Comparison of ENCODE assay signal across 8 mouse cellular contexts in genomic region chr14:20389446-20390079, GRCm38 (mm10). TPM values are rescaled to one million over a fixed set of nuclear protein-coding genes. Genes with fewer than 3 reads are reported as not detected.
DNase-seq lines count a peak whose midpoint lies in the region; ATAC-seq lines count a peak whose summit lies in the region.

No protein-coding gene starts in this region.

- H3K4me1 ChIP-seq in kidney, embryonic 15.5 days = peaks cover 43% of the 10 kb centered on the region
- H3K4me1 ChIP-seq in embryonic facial prominence, embryonic 10.5 days = peaks cover 46% of the 10 kb centered on the region
- H3K4me1 ChIP-seq in hindbrain, embryonic 16.5 days (ENCODE audit: control insufficient read depth, insufficient read depth, low read depth, low read length) = peaks cover 35% of the 10 kb centered on the region
- peaks cover 21% of the 10 kb centered on the region for H3K4me1 ChIP-seq in midbrain, embryonic 14.5 days (ENCODE audit: control insufficient read depth, insufficient read depth, low read length)

- no peak overlapping the region for H3K27ac ChIP-seq in kidney, embryonic 15.5 days
- peak overlapping the region; percentile 91; the same call in 1 of the 2 replicates for H3K27ac ChIP-seq in embryonic facial prominence, embryonic 10.5 days (replicated peaks)
- H3K27ac ChIP-seq in hindbrain, embryonic 16.5 days (ENCODE audit: low read depth, low read length) = no peak overlapping the region; the same call in 1 of the 2 replicates
- H3K27ac ChIP-seq in midbrain, embryonic 14.5 days (replicated peaks; ENCODE audit: low read depth, low read length) = no peak overlapping the region

- H3K4me2 ChIP-seq in kidney, embryonic 15.5 days = peak overlapping the region; percentile 79
- peak overlapping the region; percentile 91 for H3K4me2 ChIP-seq in hindbrain, embryonic 16.5 days (ENCODE audit: low read length)
- peak overlapping the region; percentile 78 for H3K4me2 ChIP-seq in midbrain, embryonic 14.5 days (ENCODE audit: low read length)

- H3K9me3 ChIP-seq in kidney, embryonic 15.5 days (replicated peaks) = no peaks in the 10 kb centered on the region
- no peaks in the 10 kb centered on the region for H3K9me3 ChIP-seq in embryonic facial prominence, embryonic 10.5 days
- no peaks in the 10 kb centered on the region for H3K9me3 ChIP-seq in hindbrain, embryonic 16.5 days (ENCODE audit: control insufficient read depth, low read length)
- H3K9me3 ChIP-seq in midbrain, embryonic 14.5 days (ENCODE audit: control insufficient read depth, low read length) = no peaks in the 10 kb centered on the region

- H3K27me3 ChIP-seq in kidney, embryonic 15.5 days = no peaks in the 10 kb centered on the region
- H3K27me3 ChIP-seq in embryonic facial prominence, embryonic 10.5 days (replicated peaks; ENCODE audit: low read depth, poor library complexity, severe bottlenecking) = no peaks in the 10 kb centered on the region
- H3K27me3 ChIP-seq in hindbrain, embryonic 16.5 days (replicated peaks; ENCODE audit: control insufficient read depth, insufficient read depth, low read length) = no peaks in the 10 kb centered on the region
- no peaks in the 10 kb centered on the region for H3K27me3 ChIP-seq in midbrain, embryonic 14.5 days (ENCODE audit: control insufficient read depth, insufficient read depth, low read length)

- DNase-seq in kidney, adult 8-10 months = no peak
- DNase-seq in embryonic facial prominence, embryonic 10.5 days (ENCODE audit: low spot score) = no peak
- DNase-seq in midbrain, embryonic 14.5 days = no peak
- DNase-seq in adrenal gland, postnatal 25 days = no peak
- no peak for DNase-seq in adrenal gland, postnatal 4 days (ENCODE audit: low spot score in 2 of 2)
- no peak for DNase-seq in retina, postnatal 1 day

- peaks cover 51% of the 10 kb centered on the region for H3K36me3 ChIP-seq in kidney, embryonic 15.5 days
- H3K36me3 ChIP-seq in embryonic facial prominence, embryonic 10.5 days (replicated peaks) = peaks cover 57% of the 10 kb centered on the region
- peaks cover 16% of the 10 kb centered on the region for H3K36me3 ChIP-seq in hindbrain, embryonic 16.5 days (ENCODE audit: control insufficient read depth, insufficient read depth, low read length)
- H3K36me3 ChIP-seq in midbrain, embryonic 14.5 days (ENCODE audit: control insufficient read depth, insufficient read depth, low read length) = peaks cover 23% of the 10 kb centered on the region

- WGBS in kidney, embryonic 15.5 days = 87% methylated on average over 8 of the region's 8 CpGs
- 89% methylated on average over 8 of the region's 8 CpGs for WGBS in embryonic facial prominence, embryonic 10.5 days
- 92% methylated on average over 8 of the region's 8 CpGs for WGBS in hindbrain, embryonic 16.5 days
- WGBS in midbrain, embryonic 14.5 days = 88% methylated on average over 8 of the region's 8 CpGs

- H3K4me3 ChIP-seq in kidney, embryonic 15.5 days (replicated peaks) = peak overlapping the region; percentile 77
- peak overlapping the region; percentile 91 for H3K4me3 ChIP-seq in embryonic facial prominence, embryonic 10.5 days
- peak overlapping the region; percentile 91 for H3K4me3 ChIP-seq in hindbrain, embryonic 16.5 days (ENCODE audit: low read length)
- peak overlapping the region; percentile 74 for H3K4me3 ChIP-seq in midbrain, embryonic 14.5 days (replicated peaks; ENCODE audit: low read depth, low read length)

- ATAC-seq in kidney, embryonic 15.5 days (replicated peaks; ENCODE audit: low FRiP score) = no peak
- ATAC-seq in hindbrain, embryonic 16.5 days = no peak
- no peak for ATAC-seq in midbrain, embryonic 14.5 days (ENCODE audit: low FRiP score, low TSS enrichment)

- H3K9ac ChIP-seq in kidney, embryonic 15.5 days = peak overlapping the region; percentile 76
- peak overlapping the region; percentile 82 for H3K9ac ChIP-seq in hindbrain, embryonic 16.5 days (ENCODE audit: low read depth, low read length)
- no peak overlapping the region for H3K9ac ChIP-seq in midbrain, embryonic 14.5 days (replicated peaks; ENCODE audit: low read length)

RNA-seq across cellular contexts. Expression of gene Dnajc9, which starts 0.9 kb away (rescaled TPM):
- 180 and 183 TPM in 2 replicates for polyA plus RNA-seq in kidney, embryonic 15.5 days (2015; fragmentation: Nextera tagmentation; extraction: Ambion mirVana)
- 286 and 298 TPM in 2 replicates for polyA plus RNA-seq in embryonic facial prominence, embryonic 10.5 days (2016; fragmentation: Nextera tagmentation; extraction: Ambion mirVana)
- polyA plus RNA-seq in hindbrain, embryonic 16.5 days (2015; fragmentation: Nextera tagmentation; extraction: Ambion mirVana) = 129 and 131 TPM in 2 replicates
- 89.1 and 119 TPM in 2 replicates for polyA plus RNA-seq in midbrain, embryonic 14.5 days (2014; fragmentation: Nextera tagmentation; extraction: Ambion mirVana)
- 35.2 and 39.1 TPM in 2 replicates for total RNA-seq in adrenal gland, postnatal 25 days (2021)
- total RNA-seq in adrenal gland, postnatal 4 days (2021) = 10 to 100 TPM; 58.4 to 62.8 TPM

RNA-seq across cellular contexts. Expression of gene Mrps16, which starts 3.9 kb away (rescaled TPM):
- polyA plus RNA-seq in kidney, embryonic 15.5 days (2015; fragmentation: Nextera tagmentation; extraction: Ambion mirVana) = 96.5 and 97.3 TPM in 2 replicates
- 81.2 and 86.5 TPM in 2 replicates for polyA plus RNA-seq in embryonic facial prominence, embryonic 10.5 days (2016; fragmentation: Nextera tagmentation; extraction: Ambion mirVana)
- 64.7 and 68.0 TPM in 2 replicates for polyA plus RNA-seq in hindbrain, embryonic 16.5 days (2015; fragmentation: Nextera tagmentation; extraction: Ambion mirVana)
- polyA plus RNA-seq in midbrain, embryonic 14.5 days (2014; fragmentation: Nextera tagmentation; extraction: Ambion mirVana) = 62.8 and 68.3 TPM in 2 replicates
- 51.0 and 53.3 TPM in 2 replicates for total RNA-seq in adrenal gland, postnatal 25 days (2021)
- 10 to 100 TPM; 73.0 to 74.9 TPM for total RNA-seq in adrenal gland, postnatal 4 days (2021)

RNA-seq across cellular contexts. Expression of gene Fam149b, which starts 41.6 kb away (rescaled TPM):
- 34.5 and 40.0 TPM in 2 replicates for polyA plus RNA-seq in kidney, embryonic 15.5 days (2015; fragmentation: Nextera tagmentation; extraction: Ambion mirVana)
- polyA plus RNA-seq in embryonic facial prominence, embryonic 10.5 days (2016; fragmentation: Nextera tagmentation; extraction: Ambion mirVana) = 42.8 and 45.4 TPM in 2 replicates
- polyA plus RNA-seq in hindbrain, embryonic 16.5 days (2015; fragmentation: Nextera tagmentation; extraction: Ambion mirVana) = 40.1 and 40.4 TPM in 2 replicates
- 37.1 and 46.6 TPM in 2 replicates for polyA plus RNA-seq in midbrain, embryonic 14.5 days (2014; fragmentation: Nextera tagmentation; extraction: Ambion mirVana)
- total RNA-seq in adrenal gland, postnatal 25 days (2021) = 40.0 and 44.5 TPM in 2 replicates
- 10 to 100 TPM; 37.2 to 44.3 TPM for total RNA-seq in adrenal gland, postnatal 4 days (2021)

RNA-seq across cellular contexts. Expression of gene Ecd, which starts 41.6 kb away (rescaled TPM):
- polyA plus RNA-seq in kidney, embryonic 15.5 days (2015; fragmentation: Nextera tagmentation; extraction: Ambion mirVana) = 54.4 and 61.5 TPM in 2 replicates
- polyA plus RNA-seq in embryonic facial prominence, embryonic 10.5 days (2016; fragmentation: Nextera tagmentation; extraction: Ambion mirVana) = 76.1 and 76.7 TPM in 2 replicates
- 46.5 and 52.5 TPM in 2 replicates for polyA plus RNA-seq in hindbrain, embryonic 16.5 days (2015; fragmentation: Nextera tagmentation; extraction: Ambion mirVana)
- polyA plus RNA-seq in midbrain, embryonic 14.5 days (2014; fragmentation: Nextera tagmentation; extraction: Ambion mirVana) = 43.7 and 55.1 TPM in 2 replicates
- total RNA-seq in adrenal gland, postnatal 25 days (2021) = 40.3 TPM in 2 replicates
- 10 to 100 TPM; 41.5 to 44.5 TPM for total RNA-seq in adrenal gland, postnatal 4 days (2021)
